Mouse (Mus musculus): ENCODE measurements around the gene Limch1. TPM values are rescaled to one million over a fixed set of nuclear protein-coding genes. Genes with fewer than 3 reads are reported as not detected.

Limch1 gene
- polyA plus RNA-seq, 1 experiment, result 23.9 TPM

- TF ChIP-seq CTCF (IDR thresholded peaks at IDR 0.05; ENCODE audit: control insufficient read depth, insufficient read depth, insufficient replicate concordance, low read depth, low read length) (no peak), POLR2A (IDR thresholded peaks at IDR 0.05; ENCODE audit: control insufficient read depth, low read depth, low read length) (no peak)
- H3K27me3 ChIP-seq (ENCODE audit: control insufficient read depth, insufficient read depth, low read length), result no peaks in the 10 kb centered on the region
- H3K4me3 ChIP-seq (ENCODE audit: control insufficient read depth, low read depth, low read length), result no peak overlapping the region; the same call in 1 of the 2 replicates
- H3K4me1 ChIP-seq (ENCODE audit: control insufficient read depth, insufficient read depth, low read length), result no peaks in the 10 kb centered on the region
- H3K27ac ChIP-seq (ENCODE audit: control insufficient read depth, insufficient read depth, low read depth, low read length), result no peak overlapping the region
- H3K36me3 ChIP-seq (ENCODE audit: control insufficient read depth, insufficient read depth, low read length), result no peaks in the 10 kb centered on the region
These were observed 81.2 kb downstream of the Limch1 start for GRCm38 (mm10) chr5:66826844-66827243.

GRCm38 (mm10) chr5:66829505-66829904 is 83.9 kb downstream of the Limch1 start:
- no peak overlapping the region for H3K27ac ChIP-seq (ENCODE audit: control insufficient read depth, insufficient read depth, low read depth, low read length)
- H3K4me3 ChIP-seq (ENCODE audit: control insufficient read depth, low read depth, low read length), result no peak overlapping the region
- H3K27me3 ChIP-seq (ENCODE audit: control insufficient read depth, insufficient read depth, low read length), result no peaks in the 10 kb centered on the region
- H3K36me3 ChIP-seq (ENCODE audit: control insufficient read depth, insufficient read depth, low read length), result no peaks in the 10 kb centered on the region
- H3K4me1 ChIP-seq (ENCODE audit: control insufficient read depth, insufficient read depth, low read length), result no peaks in the 10 kb centered on the region
- TF ChIP-seq POLR2A (IDR thresholded peaks at IDR 0.05; ENCODE audit: control insufficient read depth, low read depth, low read length) (no peak), CTCF (IDR thresholded peaks at IDR 0.05; ENCODE audit: control insufficient read depth, insufficient read depth, insufficient replicate concordance, low read depth, low read length) (no peak)

- no peak for TF ChIP-seq CTCF (IDR thresholded peaks at IDR 0.05; ENCODE audit: control insufficient read depth, insufficient read depth, insufficient replicate concordance, low read depth, low read length)
- no peak for TF ChIP-seq POLR2A (IDR thresholded peaks at IDR 0.05; ENCODE audit: control insufficient read depth, low read depth, low read length)
- no peak overlapping the region for H3K4me3 ChIP-seq (ENCODE audit: control insufficient read depth, low read depth, low read length)
- H3K4me1 ChIP-seq (ENCODE audit: control insufficient read depth, insufficient read depth, low read length), result no peaks in the 10 kb centered on the region
- no peaks in the 10 kb centered on the region for H3K36me3 ChIP-seq (ENCODE audit: control insufficient read depth, insufficient read depth, low read length)
- no peaks in the 10 kb centered on the region for H3K27me3 ChIP-seq (ENCODE audit: control insufficient read depth, insufficient read depth, low read length)
- no peak overlapping the region for H3K27ac ChIP-seq (ENCODE audit: control insufficient read depth, insufficient read depth, low read depth, low read length)
These were observed 84.6 kb downstream of the Limch1 start for GRCm38 (mm10) chr5:66830206-66830605.

GRCm38 (mm10) chr5:66834756-66835155 is 89.1 kb downstream of the Limch1 start:
- Histone ChIP-seq H3K4me3 (ENCODE audit: control insufficient read depth, low read depth, low read length) (no peak overlapping the region), H3K27ac (ENCODE audit: control insufficient read depth, insufficient read depth, low read depth, low read length) (no peak overlapping the region), H3K4me1 (ENCODE audit: control insufficient read depth, insufficient read depth, low read length) (no peaks in the 10 kb centered on the region), H3K36me3 (ENCODE audit: control insufficient read depth, insufficient read depth, low read length) (no peaks in the 10 kb centered on the region), H3K27me3 (ENCODE audit: control insufficient read depth, insufficient read depth, low read length) (no peaks in the 10 kb centered on the region)
- no peak for TF ChIP-seq CTCF (IDR thresholded peaks at IDR 0.05; ENCODE audit: control insufficient read depth, insufficient read depth, insufficient replicate concordance, low read depth, low read length)
- no peak for TF ChIP-seq POLR2A (IDR thresholded peaks at IDR 0.05; ENCODE audit: control insufficient read depth, low read depth, low read length)

GRCm38 (mm10) chr5:66836892-66837291 is 91.3 kb downstream of the Limch1 start:
- Histone ChIP-seq H3K36me3 (ENCODE audit: control insufficient read depth, insufficient read depth, low read length) (no peaks in the 10 kb centered on the region), H3K27ac (ENCODE audit: control insufficient read depth, insufficient read depth, low read depth, low read length) (no peak overlapping the region), H3K4me3 (ENCODE audit: control insufficient read depth, low read depth, low read length) (no peak overlapping the region), H3K4me1 (ENCODE audit: control insufficient read depth, insufficient read depth, low read length) (no peaks in the 10 kb centered on the region), H3K27me3 (ENCODE audit: control insufficient read depth, insufficient read depth, low read length) (no peaks in the 10 kb centered on the region)
- TF ChIP-seq CTCF (IDR thresholded peaks at IDR 0.05; ENCODE audit: control insufficient read depth, insufficient read depth, insufficient replicate concordance, low read depth, low read length) (no peak), POLR2A (IDR thresholded peaks at IDR 0.05; ENCODE audit: control insufficient read depth, low read depth, low read length) (no peak)

- Histone ChIP-seq H3K4me1 (ENCODE audit: control insufficient read depth, insufficient read depth, low read length) (no peaks in the 10 kb centered on the region), H3K27me3 (ENCODE audit: control insufficient read depth, insufficient read depth, low read length) (no peaks in the 10 kb centered on the region), H3K27ac (ENCODE audit: control insufficient read depth, insufficient read depth, low read depth, low read length) (no peak overlapping the region), H3K36me3 (ENCODE audit: control insufficient read depth, insufficient read depth, low read length) (no peaks in the 10 kb centered on the region), H3K4me3 (ENCODE audit: control insufficient read depth, low read depth, low read length) (no peak overlapping the region)
- TF ChIP-seq CTCF (IDR thresholded peaks at IDR 0.05; ENCODE audit: control insufficient read depth, insufficient read depth, insufficient replicate concordance, low read depth, low read length), result no peak
- no peak for TF ChIP-seq POLR2A (IDR thresholded peaks at IDR 0.05; ENCODE audit: control insufficient read depth, low read depth, low read length)
These were observed 96.3 kb downstream of the Limch1 start for GRCm38 (mm10) chr5:66841971-66842370.

GRCm38 (mm10) chr5:66842776-66843175 is 97.1 kb downstream of the Limch1 start:
- Histone ChIP-seq H3K4me1 (ENCODE audit: control insufficient read depth, insufficient read depth, low read length) (no peaks in the 10 kb centered on the region), H3K36me3 (ENCODE audit: control insufficient read depth, insufficient read depth, low read length) (no peaks in the 10 kb centered on the region), H3K27ac (ENCODE audit: control insufficient read depth, insufficient read depth, low read depth, low read length) (no peak overlapping the region), H3K4me3 (ENCODE audit: control insufficient read depth, low read depth, low read length) (no peak overlapping the region), H3K27me3 (ENCODE audit: control insufficient read depth, insufficient read depth, low read length) (no peaks in the 10 kb centered on the region)
- no peak for TF ChIP-seq POLR2A (IDR thresholded peaks at IDR 0.05; ENCODE audit: control insufficient read depth, low read depth, low read length)
- TF ChIP-seq CTCF (IDR thresholded peaks at IDR 0.05; ENCODE audit: control insufficient read depth, insufficient read depth, insufficient replicate concordance, low read depth, low read length), result no peak

- no peaks in the 10 kb centered on the region for H3K4me1 ChIP-seq (ENCODE audit: control insufficient read depth, insufficient read depth, low read length)
- no peak overlapping the region for H3K4me3 ChIP-seq (ENCODE audit: control insufficient read depth, low read depth, low read length)
- H3K27me3 ChIP-seq (ENCODE audit: control insufficient read depth, insufficient read depth, low read length), result no peaks in the 10 kb centered on the region
- H3K36me3 ChIP-seq (ENCODE audit: control insufficient read depth, insufficient read depth, low read length), result no peaks in the 10 kb centered on the region
- no peak for TF ChIP-seq CTCF (IDR thresholded peaks at IDR 0.05; ENCODE audit: control insufficient read depth, insufficient read depth, insufficient replicate concordance, low read depth, low read length)
- TF ChIP-seq POLR2A (IDR thresholded peaks at IDR 0.05; ENCODE audit: control insufficient read depth, low read depth, low read length), result no peak
- no peak overlapping the region for H3K27ac ChIP-seq (ENCODE audit: control insufficient read depth, insufficient read depth, low read depth, low read length)
These were observed 102.5 kb downstream of the Limch1 start for GRCm38 (mm10) chr5:66848136-66848535.
